Mouse (Mus musculus): ENCODE measurements at regions not wholly inside any gene's neighbourhood (a gene's known extent, or its start where the extent isn't known, plus 50 kb on each side); places are given as distances from the start of the nearest gene placed in this dataset.

DNA sequence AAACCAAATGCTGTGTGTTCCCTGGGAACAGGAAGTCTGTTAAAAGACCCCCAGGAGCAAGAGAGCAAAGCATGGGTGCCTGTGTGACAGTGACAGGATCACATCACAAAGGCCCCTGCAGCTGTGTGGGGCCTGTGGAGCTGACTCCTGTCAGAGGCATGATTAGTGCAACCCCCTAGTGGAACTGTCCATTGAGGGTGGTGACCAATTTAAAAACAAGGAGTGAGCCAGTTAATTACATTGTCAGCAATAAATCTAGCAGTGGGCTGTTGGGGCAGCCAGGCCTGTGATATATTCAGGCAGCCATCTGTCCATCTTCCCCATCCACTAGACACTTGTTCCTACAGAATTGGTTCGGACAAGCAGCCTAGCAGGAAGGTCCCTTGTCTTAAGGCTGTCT, 121.8 kb upstream of the Cxxc4 start:
- TF ChIP-seq CTCF (IDR thresholded peaks at IDR 0.05; ENCODE audit: extremely low read depth, insufficient read depth, insufficient read length, insufficient replicate concordance) = no peak
- TF ChIP-seq POLR2A (IDR thresholded peaks at IDR 0.05; ENCODE audit: low read depth, low read length) = no peak
